Mouse (Mus musculus) ovary, postnatal 36 days (tissue): ENCODE results near the gene Nit2.
"Not testable (repeated sequence)": the region's sequence is repeated elsewhere in the genome, so short reads cannot be mapped to it uniquely, and the experiment has no call there.

Source experiments
- DNase-seq: peaks from one replicate; pipeline ENCODE4 v3.0.0; 2022; ENCODE audit warnings: low spot score, mixed read lengths

Gene Nit2

DNA sequence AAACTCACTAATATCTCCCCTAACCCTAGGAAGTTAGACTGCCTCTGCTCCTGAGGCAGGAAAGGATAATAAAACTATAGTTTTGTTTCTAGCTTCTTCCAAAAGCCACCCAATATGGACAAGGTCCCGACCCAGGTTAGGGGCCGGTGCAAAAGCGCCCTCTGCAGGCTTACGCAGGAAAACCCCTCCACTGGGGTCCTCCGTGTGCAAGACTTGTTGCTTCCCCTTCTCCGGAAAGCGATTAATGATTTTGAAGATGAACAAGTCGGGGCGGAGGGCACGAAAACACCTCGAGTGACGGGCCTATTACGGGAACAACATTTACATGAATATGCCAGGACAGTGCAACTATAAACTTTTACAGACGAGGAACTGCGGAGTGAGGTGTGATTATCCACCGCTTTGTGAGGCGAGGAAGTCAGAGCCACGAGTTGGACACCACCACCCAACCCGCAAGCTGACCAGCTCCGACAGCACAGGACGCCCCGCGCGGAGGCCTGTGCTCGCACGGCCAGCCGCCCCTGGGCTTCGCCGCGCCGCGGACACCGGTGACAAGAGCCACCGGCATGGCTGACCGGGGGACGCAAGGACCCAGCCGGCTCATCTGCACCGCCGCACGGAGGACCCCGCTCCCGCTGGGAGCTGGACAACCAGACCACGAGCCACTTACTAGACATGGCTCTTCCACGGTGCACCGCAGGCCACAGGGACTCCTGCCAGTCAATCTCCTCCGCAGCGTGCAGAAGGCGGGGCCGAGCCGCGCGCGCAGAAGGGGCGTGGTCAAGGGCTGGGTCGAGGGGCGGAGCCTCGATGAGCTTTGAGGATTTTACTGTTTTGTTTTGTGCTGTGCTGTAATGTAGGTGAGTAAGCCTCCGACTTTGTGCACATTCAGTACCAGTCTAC lies at the start of gene Nit2:
Nit2 (minus strand) TSS at position 731 of the 903 bp plus-strand sequence.
- peak; percentile 95 for DNase-seq

DNA sequence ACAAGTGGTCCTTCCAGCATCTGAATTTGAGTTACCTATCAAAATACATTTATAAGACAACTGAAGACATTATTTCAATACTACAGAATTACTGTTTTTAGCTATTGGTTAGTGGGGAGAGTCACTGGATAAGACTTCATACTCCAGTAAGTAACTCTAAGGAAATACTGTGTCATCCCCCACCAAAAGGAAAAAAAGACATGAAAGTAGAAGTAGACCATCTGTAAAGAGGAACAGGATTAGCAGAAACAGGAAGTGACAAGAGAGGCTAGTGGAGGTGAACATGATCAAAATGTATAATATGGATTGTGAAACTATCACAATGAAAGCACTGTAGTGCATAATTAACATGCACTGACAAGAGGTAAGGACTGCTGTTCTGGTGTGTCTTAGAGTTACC lies 48.8 kb upstream of the Nit2 start:
- DNase-seq, result no peak

DNA sequence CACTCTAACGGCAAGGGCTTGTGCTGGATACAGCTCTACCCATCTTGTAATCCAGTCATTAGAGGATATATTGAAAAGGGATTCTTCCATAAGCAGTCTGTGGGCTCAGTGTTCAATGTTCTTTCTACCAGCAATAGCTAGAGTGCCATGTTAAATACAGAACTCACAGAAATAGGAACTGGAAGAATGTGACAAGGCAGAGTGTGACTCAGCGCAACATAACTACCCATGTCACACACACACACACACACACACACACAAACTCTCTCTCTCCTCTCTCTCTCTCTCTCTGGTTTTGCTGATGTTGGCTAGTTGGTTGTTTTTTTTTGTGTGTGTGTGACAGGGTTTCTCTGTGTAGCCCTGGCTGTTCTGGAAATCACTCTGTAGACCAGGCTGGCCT lies 43.9 kb upstream of the Nit2 start:
- DNase-seq, result no peak

DNA sequence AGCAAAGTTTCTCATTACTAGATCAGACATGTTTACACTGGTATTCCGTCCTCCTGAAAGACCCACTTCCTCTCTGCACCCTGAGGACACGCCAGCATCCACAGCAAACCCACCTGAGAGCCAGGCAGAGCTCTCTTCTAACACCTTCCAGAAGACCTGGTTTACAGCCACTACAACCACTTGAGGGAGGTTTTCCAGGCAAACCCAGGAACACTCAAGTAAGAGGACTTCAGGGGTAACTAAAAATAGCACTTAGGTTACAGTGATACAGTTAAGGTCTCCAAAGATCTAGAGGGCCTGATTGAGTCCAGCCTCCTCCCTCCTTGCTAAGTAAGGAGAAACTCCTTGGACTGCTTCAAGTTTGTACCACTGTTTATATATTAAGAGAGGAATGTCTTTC lies 41.2 kb upstream of the Nit2 start:
- no peak for DNase-seq

DNA sequence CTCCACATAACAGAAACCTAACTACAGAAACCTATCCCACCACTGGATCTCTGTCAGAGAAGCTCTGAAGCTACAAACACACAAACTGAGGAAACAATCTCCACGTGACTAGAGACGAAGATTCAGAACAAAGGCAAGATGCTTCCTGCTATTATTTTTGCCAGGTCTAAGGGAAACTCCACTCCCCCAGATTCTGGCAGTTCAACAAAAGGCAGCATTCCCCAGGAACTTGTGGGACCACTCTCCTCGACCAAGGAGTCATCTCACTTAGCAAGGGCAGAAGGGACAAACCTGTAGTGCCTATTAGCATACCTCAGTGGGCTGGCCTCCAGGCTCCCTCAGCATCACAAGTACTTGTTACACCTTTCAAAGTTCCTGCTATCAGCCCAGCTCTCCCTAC lies 30.1 kb upstream of the Nit2 start:
- no peak for DNase-seq

DNA sequence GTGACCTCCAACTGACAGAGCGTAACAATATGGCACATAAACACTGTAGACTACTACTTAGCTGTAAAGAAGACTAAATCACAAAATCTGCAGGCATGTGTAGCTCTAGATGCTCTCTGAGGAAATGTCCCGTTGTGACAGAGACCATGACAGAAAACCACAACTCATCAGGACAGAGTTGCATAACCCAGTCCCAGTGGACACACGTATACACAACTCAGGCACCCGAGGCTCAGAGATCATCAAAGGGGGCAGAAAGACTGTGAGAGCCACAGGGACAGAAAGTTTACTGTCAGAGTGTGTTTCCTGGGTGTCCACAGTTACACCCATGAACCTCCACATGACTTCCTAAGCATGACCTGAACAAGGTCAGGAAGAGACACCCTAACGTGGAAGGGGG lies 29.4 kb upstream of the Nit2 start:
- DNase-seq, result no peak

DNA sequence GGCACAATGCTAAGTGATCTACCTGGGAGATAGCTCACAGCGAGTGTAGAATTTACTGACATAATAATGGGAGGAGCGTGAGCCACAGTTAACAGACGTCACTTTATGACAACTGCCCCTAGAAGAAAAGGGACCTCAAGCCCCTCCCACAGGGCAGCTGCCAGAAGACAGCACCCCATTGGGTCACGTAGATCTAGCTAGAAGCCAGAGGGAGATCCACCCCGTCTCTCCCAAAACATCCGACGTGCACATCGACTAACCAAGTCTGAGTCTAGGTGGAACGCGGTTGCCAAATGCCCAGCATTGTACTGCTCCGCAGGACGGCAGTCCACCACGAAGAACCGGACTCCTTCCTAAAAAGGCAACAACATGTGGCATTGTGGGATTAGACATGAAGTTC lies 24.1 kb upstream of the Nit2 start:
- no peak for DNase-seq

DNA sequence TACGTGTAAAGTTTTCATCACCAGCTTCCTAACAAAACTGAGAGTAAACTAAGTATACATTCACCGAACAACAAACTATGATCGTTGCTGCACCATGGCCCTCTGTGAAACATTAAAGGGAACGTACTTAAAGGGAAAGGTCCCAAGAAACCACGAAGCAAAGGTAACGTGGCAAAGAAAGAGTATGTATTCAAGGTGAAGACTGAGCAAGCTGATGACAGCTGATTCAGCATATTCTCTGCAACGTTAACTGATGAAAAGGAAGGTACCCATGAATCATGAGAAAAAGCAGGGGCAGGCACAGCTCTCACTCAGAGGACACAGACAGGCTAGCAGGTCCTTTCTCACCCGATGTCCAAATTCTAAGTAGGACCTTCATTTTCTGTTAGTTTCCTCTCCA lies 23.2 kb upstream of the Nit2 start:
- DNase-seq, result no peak

DNA sequence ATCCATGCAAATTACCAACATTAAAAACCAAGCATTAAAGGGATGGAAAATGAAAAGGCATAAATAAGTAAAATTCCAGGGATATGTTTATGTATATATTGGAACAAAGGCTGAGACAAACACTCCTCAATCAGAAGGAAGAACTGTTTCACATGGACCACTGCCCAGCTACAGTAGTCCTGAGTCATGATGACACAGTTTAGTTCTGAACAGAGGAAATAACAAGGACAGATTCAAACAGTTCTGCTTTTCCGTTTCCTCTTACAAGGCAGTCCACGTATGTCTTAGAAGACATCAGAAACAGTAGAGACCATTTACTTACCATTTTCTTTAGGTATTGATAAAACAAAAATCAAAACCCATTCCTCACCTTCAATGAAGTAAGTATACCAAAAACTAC lies 22.4 kb upstream of the Nit2 start:
- DNase-seq, result no peak

DNA sequence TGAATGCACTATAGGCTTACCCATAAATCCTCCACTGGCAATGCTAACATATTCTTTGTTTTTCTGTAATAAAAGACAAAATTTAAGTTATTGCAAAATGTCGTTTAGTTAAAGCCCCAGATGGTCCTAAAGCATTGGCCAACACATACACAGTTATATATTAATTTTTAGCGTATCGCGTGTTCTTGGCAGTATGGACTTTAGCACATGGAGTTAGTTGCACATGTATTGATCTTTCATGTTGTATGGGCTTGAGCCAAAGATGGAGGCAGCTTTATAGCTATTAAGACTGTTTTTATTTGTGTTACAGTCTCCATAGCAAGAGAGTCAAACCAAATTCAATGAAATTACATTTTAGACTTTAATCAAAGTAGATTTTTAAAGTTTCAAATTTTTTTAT lies 19.5 kb upstream of the Nit2 start:
- no peak for DNase-seq

DNA sequence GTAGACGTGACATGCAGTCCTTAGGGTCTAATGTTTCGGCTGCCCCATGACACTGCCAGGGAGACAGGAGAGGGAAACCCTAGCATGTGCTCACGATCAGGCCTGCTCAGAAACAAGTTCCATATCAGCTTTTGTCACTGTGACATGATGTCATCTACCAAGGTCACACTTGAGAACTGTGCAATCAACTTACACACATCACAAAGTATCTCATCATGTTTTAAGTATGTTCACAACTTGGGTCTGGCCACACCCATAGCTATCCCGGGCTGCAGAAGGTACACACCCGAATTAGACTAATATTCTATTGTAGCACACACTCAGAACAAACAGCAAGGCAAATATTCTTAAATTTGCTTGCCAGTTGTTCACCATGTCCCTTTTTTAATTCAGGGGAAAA lies 14.9 kb upstream of the Nit2 start:
- no peak for DNase-seq

DNA sequence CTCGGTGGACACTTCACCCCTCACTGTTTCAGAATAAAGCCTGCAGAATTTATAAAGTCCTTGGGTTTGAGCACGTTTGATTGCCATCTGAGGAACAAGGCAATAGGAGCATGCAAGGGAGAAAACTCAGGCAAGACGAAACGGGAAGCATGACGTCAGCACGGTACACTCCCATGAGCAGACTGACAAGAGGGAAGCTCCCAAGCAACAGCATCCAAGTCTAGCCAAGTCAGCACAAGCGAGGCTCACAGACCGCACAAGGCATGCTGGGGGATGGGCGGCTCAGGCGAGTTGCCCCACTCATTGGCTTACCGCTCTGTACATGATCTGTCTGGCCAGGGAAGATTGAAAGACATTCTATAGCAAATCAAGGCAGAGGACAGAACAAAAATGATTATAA lies 14.0 kb upstream of the Nit2 start:
- no peak for DNase-seq

DNA sequence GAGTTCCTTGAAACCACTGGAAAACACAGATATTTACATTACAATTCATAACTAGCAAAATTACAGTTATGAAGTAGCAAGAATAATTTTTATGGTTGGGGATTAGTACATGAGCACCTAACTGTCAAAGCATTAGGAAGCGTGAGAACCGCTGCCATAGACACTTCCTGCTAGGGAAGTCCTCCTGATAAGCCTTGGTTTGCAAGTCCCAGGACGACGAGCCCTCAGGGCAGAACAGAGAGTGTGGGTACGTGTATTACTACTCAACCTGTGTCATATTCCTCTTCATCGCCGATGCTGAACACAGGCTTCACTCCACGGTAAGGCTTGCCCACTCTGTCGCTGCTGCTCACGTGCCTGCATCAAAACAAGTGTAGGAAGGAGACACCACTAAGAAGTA lies 10.5 kb upstream of the Nit2 start:
- DNase-seq, result no peak

DNA sequence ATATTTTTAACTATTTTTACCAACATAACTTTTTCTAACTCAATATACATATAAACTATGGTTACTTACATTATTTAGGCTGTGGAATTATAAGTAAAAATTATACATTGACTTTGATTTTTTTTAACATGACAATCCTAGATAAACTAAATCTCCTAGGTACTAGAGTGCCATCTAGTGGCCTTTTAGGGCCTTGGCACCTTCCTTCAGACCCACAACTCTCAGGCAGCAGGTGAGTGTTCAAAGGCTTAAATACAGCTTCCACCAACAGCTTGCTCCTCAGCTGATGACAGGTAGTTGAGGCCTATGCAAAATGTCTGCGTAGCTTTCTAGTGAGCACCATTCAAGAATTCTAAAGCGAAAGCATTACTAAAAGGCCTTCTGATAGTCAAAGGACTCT lies 10.1 kb upstream of the Nit2 start:
- DNase-seq, result no peak

DNA sequence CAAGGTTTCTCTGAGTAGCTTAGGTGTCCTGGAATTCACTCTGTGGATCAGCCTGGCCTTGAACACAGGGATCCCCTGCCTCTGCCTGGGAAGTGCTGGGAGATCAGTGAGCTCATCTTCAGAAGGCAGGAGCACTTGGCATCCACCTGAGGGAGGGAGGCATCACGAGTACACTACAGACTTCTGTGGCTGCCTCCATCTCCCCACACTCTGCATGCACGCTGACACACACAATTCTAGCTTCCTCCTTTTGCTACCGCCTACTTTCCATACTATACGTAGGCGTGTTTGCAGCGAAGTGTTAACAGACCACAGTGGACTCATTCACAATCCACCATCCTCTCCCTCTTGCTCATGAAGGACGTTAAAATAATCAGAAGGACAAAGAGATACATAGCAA lies 9.1 kb upstream of the Nit2 start:
- DNase-seq, result no peak

DNA sequence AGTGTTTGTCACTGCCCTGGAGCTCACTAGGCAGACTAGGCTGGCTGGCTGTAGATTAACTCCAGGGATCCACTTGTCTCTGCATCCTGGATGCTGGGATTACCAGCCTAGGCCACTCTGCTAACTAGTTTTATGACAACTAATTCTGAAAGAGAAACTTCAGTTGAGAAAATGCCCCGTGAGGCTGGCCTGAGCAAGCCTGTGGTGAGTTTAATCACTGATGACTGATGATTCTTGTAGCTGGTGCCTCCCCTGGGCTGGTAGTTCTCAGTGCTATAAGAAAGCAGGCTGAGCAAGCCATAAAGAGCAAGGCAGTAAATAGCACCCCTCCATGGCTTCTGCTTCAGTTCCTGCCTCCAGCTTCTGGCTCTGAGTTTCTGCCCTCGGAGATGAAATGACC lies 8.6 kb upstream of the Nit2 start:
- no peak for DNase-seq

DNA sequence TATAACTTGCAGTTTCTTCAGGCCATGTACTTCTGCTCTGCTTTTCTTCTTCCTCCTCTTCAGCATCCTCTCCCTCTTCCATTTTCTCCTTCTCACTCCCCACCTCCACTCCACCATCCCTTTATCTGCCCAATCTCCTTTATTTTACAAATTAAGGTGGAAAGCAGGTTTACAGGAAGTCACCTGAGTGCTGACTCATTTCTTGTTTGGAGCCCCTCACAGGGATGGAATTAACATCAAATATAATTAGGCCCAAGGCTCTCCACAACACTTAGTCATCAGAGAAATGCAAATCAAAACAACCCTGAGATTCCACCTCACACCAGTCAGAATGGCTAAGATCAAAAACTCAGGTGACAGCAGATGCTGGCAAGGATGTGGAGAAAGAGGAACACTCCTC lies 7.3 kb upstream of the Nit2 start:
- not testable (repeated sequence) for DNase-seq

DNA sequence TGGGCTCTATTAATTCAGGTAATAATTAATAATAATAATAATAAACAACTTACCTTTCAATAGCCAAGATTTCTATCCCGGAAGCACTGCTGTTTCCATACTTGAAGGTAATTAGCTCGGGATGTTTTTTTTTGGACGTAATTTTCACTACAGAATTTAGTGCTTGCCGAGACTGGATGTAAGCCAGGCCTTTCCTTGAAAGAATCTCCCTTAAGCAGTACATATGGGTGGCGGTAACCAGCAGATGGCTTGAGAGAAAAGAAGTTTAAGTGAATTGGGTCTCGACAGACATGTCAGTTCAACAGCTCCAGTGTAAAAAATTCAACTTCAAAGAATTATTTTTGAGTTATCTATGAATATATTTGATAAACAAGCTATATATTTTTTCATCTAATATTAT lies 4.4 kb upstream of the Nit2 start:
- DNase-seq, result no peak

DNA sequence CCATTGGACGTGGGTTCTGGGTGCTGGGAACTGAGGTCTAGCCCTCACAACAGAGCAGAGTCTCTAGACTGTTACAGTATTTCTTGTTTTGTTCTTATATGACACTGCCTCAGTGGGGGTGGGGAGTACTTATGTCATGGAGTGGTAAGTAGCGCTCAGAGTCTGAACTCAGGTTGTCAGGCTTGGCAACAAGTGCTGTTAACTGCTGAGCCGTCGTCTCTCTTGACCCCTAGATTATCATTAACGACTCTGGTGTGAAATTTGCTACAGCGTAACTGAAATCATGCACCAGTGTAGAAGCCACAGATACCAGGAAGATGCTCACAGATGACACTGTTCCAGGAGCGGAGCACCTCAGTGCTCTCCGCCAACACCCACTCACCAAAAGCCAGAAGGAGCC lies 4.0 kb upstream of the Nit2 start:
- DNase-seq, result no peak

DNA sequence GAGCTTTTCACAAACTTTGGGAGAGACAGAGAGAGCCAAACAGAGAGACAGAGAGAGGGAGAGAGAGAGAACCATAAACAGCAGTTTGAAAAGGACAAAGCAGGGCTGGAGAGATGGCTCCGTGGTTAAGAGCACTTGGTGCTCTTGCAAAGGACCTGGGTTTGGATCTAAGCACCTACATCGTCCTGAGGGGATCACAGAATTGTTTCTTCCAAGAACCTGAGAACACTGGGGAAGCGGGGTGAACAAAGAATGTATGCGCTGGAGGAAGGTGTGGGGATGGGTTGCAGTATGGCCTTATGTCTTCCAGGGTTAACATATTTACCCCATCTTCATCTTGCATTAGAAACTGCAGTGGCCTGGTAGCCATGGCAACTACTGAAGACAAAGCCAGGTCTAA lies 1.1 kb upstream of the Nit2 start:
- DNase-seq, result no peak

DNA sequence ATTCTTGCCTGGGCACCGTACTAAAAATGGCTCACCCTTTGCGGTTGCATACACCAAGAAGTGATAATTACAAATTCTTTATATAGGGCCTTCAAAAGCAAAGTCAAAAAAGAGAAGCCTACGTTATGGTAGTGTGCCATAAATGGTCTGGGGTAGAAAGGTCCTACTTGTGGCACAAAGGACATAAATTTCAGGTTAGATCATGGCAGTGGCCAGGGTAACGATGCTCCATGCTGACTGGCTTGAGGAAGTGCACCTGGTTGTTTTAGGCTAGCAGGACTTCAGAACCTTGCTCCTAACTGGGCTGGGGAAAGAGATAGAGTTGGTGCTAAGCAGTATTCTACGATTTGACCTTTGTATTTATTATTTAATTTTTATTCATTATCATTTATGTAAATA lies 372 bp upstream of the Nit2 start:
- DNase-seq, result no peak

DNA sequence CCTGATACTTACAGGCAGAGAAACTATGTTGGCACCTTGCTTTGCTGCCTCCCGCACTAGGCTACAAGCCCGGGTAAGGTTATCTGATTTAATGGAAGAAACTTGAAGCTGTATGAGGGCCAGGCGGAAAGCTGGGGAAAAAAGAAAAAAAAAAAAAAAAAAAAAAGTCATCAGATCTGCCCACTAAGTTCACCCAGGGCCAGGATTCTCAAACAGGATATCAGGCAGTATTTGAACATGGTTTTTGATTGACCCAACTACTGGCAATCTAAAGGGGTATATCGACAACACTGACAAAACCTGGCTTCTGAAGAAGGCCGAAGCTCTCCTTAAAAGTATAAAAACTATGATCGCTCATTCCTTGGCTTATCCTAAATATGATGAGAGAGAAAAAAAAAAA lies 1.1 kb downstream of the Nit2 start:
- no peak for DNase-seq

DNA sequence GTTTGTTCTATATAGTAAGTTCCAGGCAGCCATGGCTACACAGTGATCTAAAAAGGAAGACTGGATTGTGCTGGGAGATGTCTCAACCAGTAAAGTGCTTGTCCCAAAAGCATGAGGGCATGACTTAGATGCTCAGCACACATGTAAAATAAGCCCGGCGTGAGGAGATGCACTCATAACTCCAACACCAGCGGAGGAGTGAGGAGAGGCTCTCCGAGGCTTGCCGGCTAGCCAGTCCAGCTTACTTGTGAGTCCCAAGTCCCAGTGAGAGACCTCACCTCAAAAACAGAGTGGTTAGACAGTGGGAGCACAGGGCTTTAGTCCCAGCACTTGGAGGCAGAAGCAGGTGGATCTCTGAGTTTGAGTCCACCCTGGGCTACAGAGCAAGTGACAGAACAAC lies 2.0 kb downstream of the Nit2 start:
- DNase-seq, result no peak

DNA sequence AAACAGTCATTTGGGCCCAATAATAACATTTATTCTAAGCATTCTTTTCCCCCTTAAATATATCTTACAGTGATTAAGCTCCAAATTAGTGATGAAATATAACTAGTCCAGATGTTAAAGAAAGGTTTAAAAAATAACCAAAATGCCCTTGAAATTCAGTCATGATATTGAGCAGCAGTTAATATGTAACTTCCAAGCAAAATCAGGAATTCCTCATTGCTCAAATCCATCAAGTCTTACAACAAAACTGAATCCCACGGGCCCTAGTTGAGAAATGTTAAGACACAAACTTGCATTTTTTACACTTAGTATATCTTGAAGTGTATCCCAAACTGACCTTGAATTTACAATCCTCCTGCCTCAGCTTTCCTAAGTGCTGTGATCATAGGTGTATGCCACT lies 3.4 kb downstream of the Nit2 start:
- DNase-seq, result no peak
